Mouse (Mus musculus) MEL (cell line): ENCODE measurements around the gene Ift52. TPM values are rescaled to one million over a fixed set of nuclear protein-coding genes. Genes with fewer than 3 reads are reported as not detected.

Experiments
- DNase-seq: peaks from one replicate; pipeline ENCODE4 v3.0.0; 2011; ENCODE audit warnings: low read depth, low spot score
- H3K27ac ChIP-seq: 2 replicates; pipeline ENCODE4 v1.5.1; 2012; ENCODE audit warnings: low read depth, mild to moderate bottlenecking, control low read depth, low read length, moderate library complexity; ENCODE audit not compliant: control insufficient read depth
- H3K27me3 ChIP-seq, 2 experiments: fragments of 150-350 bp in 1 of 2; sonication (generic) in 1 of 2; 2 replicates each; pipeline ENCODE4 v1.6.1; 2012; ENCODE audit warnings: low read length in 2 of 2, mild to moderate bottlenecking in 2 of 2, improper control_type of control experiment in 1 of 2, moderate library complexity in 1 of 2; ENCODE audit not compliant: insufficient read depth in 2 of 2, control insufficient read depth in 1 of 2
- H3K36me3 ChIP-seq, 2 experiments: 2 replicates each; pipeline ENCODE4 v1.6.1; 2012 to 2014; ENCODE audit warnings: low read length in 2 of 2, improper control_type of control experiment in 1 of 2, inconsistent platforms in 1 of 2, mild to moderate bottlenecking in 1 of 2; ENCODE audit not compliant: insufficient read depth in 2 of 2, control insufficient read depth in 1 of 2
- H3K4me1 ChIP-seq, 2 experiments: fragments of 150-350 bp in 1 of 2; sonication (generic) in 1 of 2; 2 replicates each; pipeline ENCODE4 v1.6.1; 2012; ENCODE audit warnings: low read length in 2 of 2, improper control_type of control experiment in 1 of 2, mild to moderate bottlenecking in 1 of 2; ENCODE audit not compliant: insufficient read depth in 2 of 2, control insufficient read depth in 1 of 2
- H3K4me3 ChIP-seq, 2 experiments: fragments of 150-350 bp in 1 of 2; sonication (generic) in 1 of 2; 2 replicates each; pipeline ENCODE4 v1.5.1; 2012; ENCODE audit warnings: low read depth in 2 of 2, low read length in 2 of 2, mild to moderate bottlenecking in 2 of 2, moderate library complexity in 2 of 2, control low read depth in 1 of 2, improper control_type of control experiment in 1 of 2; ENCODE audit not compliant: control insufficient read depth in 1 of 2, insufficient read depth in 1 of 2
- H3K79me2 ChIP-seq: 2 replicates; pipeline ENCODE4 v1.6.1; 2012; ENCODE audit warnings: mild to moderate bottlenecking, low read length, moderate library complexity; ENCODE audit not compliant: control insufficient read depth, poor library complexity, insufficient read depth
- H3K9ac ChIP-seq: 2 replicates; pipeline ENCODE4 v1.6.1; 2012; ENCODE audit warnings: low read depth, mild to moderate bottlenecking, control low read depth, low read length, moderate library complexity; ENCODE audit not compliant: control insufficient read depth, poor library complexity, severe bottlenecking
- H3K9me3 ChIP-seq: fragments of 150-350 bp; sonication (generic); replicated peaks from 2 replicates; pipeline ENCODE4 v1.6.1; 2012; ENCODE audit warnings: mild to moderate bottlenecking, low read length, improper control_type of control experiment, moderate library complexity; ENCODE audit not compliant: insufficient read depth
- BHLHE40 ChIP-seq: IDR thresholded peaks from 2 replicates; pipeline ENCODE4 v1.6.1; 2012; ENCODE audit warnings: low read depth, mild to moderate bottlenecking, inconsistent platforms, low read length, improper control_type of control experiment, borderline replicate concordance
- CHD1 ChIP-seq: IDR thresholded peaks from 2 replicates; pipeline ENCODE4 v1.6.1; 2012; ENCODE audit warnings: low read depth, mild to moderate bottlenecking, inconsistent platforms, low read length, improper control_type of control experiment
- CHD2 ChIP-seq: IDR thresholded peaks from 2 replicates; pipeline ENCODE4 v1.6.1; 2011; ENCODE audit warnings: low read length, improper control_type of control experiment
- CTCF ChIP-seq, 3 experiments: IDR thresholded peaks in 2 of 3; conservative IDR thresholded peaks in 1 of 3; 2 replicates each; pipeline ENCODE4 v1.5.1; 2011 to 2012; ENCODE audit warnings: low read length in 3 of 3, low read depth in 2 of 3, mild to moderate bottlenecking in 2 of 3, improper control_type of control experiment in 1 of 3, inconsistent platforms in 1 of 3, mixed read lengths in 1 of 3, moderate library complexity in 1 of 3; ENCODE audit not compliant: control insufficient read depth in 1 of 3, insufficient read depth in 1 of 3, poor library complexity in 1 of 3, severe bottlenecking in 1 of 3
- E2F4 ChIP-seq: IDR thresholded peaks from 2 replicates; pipeline ENCODE4 v1.6.1; 2011; ENCODE audit warnings: low read depth, low read length, improper control_type of control experiment, borderline replicate concordance
- ELF1 ChIP-seq: IDR thresholded peaks from 2 replicates; pipeline ENCODE4 v1.6.1; 2014; ENCODE audit warnings: low read depth, mild to moderate bottlenecking, inconsistent platforms, low read length, improper control_type of control experiment, moderate library complexity
- EP300 ChIP-seq, 2 experiments: IDR thresholded peaks; 2 replicates each; pipeline ENCODE4 v1.6.1; 2011; ENCODE audit warnings: improper control_type of control experiment in 2 of 2, low read length in 2 of 2, low read depth in 1 of 2, mild to moderate bottlenecking in 1 of 2
- GABPA ChIP-seq: IDR thresholded peaks from 2 replicates; pipeline ENCODE4 v1.6.1; 2012; ENCODE audit warnings: low read depth, mild to moderate bottlenecking, inconsistent platforms, low read length, improper control_type of control experiment, moderate library complexity
- GATA1 ChIP-seq: IDR thresholded peaks from 2 replicates; pipeline ENCODE4 v1.6.1; 2011; ENCODE audit warnings: low read depth, low read length, improper control_type of control experiment
- JUND ChIP-seq: IDR thresholded peaks from 2 replicates; pipeline ENCODE4 v1.6.1; 2011; ENCODE audit warnings: low read depth, mild to moderate bottlenecking, improper control_type of control experiment, low read length
- KAT2A ChIP-seq: conservative IDR thresholded peaks from 2 replicates; pipeline ENCODE4 v1.6.1; 2012; ENCODE audit warnings: low read depth, low read length, improper control_type of control experiment, inconsistent platforms
- MAFK ChIP-seq: IDR thresholded peaks from 2 replicates; pipeline ENCODE4 v1.6.1; 2011; ENCODE audit warnings: low read depth, mild to moderate bottlenecking, low read length, improper control_type of control experiment, borderline replicate concordance
- MAX ChIP-seq: IDR thresholded peaks from 2 replicates; pipeline ENCODE4 v1.6.1; 2011; ENCODE audit warnings: low read length, improper control_type of control experiment
- MAZ ChIP-seq: IDR thresholded peaks from 2 replicates; pipeline ENCODE4 v1.6.1; 2012; ENCODE audit warnings: low read depth, mild to moderate bottlenecking, inconsistent platforms, low read length, improper control_type of control experiment
- MEF2A ChIP-seq: IDR thresholded peaks from 2 replicates; pipeline ENCODE4 v1.6.1; 2014; ENCODE audit warnings: low read depth, mild to moderate bottlenecking, inconsistent platforms, low read length, improper control_type of control experiment; ENCODE audit not compliant: poor library complexity, insufficient replicate concordance, severe bottlenecking; ENCODE audit errors: extremely low read depth
- MXI1 ChIP-seq: IDR thresholded peaks from 2 replicates; pipeline ENCODE4 v1.6.1; 2011; ENCODE audit warnings: mild to moderate bottlenecking, low read depth, low read length, improper control_type of control experiment
- MYB ChIP-seq: IDR thresholded peaks from 2 replicates; pipeline ENCODE4 v1.6.1; 2011; ENCODE audit warnings: mild to moderate bottlenecking, low read depth, low read length, improper control_type of control experiment
- MYC ChIP-seq: IDR thresholded peaks from 2 replicates; pipeline ENCODE4 v1.6.1; 2011; ENCODE audit warnings: low read depth, mild to moderate bottlenecking, low read length, improper control_type of control experiment, moderate library complexity
- NELFE ChIP-seq: IDR thresholded peaks from 2 replicates; pipeline ENCODE4 v1.6.1; 2011; ENCODE audit warnings: low read depth, low read length, improper control_type of control experiment
- POLR2A ChIP-seq, 2 experiments: IDR thresholded peaks; 2 replicates each; pipeline ENCODE4 v1.6.1; 2011 to 2012; ENCODE audit warnings: low read length in 2 of 2, mild to moderate bottlenecking in 2 of 2, control low read depth in 1 of 2, improper control_type of control experiment in 1 of 2, low read depth in 1 of 2, moderate library complexity in 1 of 2; ENCODE audit not compliant: control insufficient read depth in 1 of 2, insufficient read depth in 1 of 2, poor library complexity in 1 of 2
- POLR2AphosphoS2 ChIP-seq: IDR thresholded peaks from 2 replicates; pipeline ENCODE4 v1.6.1; 2011; ENCODE audit warnings: low read length, improper control_type of control experiment
- RAD21 ChIP-seq: IDR thresholded peaks from 2 replicates; pipeline ENCODE4 v1.6.1; 2011; ENCODE audit warnings: mild to moderate bottlenecking, low read depth, low read length, improper control_type of control experiment
- SIN3A ChIP-seq: IDR thresholded peaks from 2 replicates; pipeline ENCODE4 v1.6.1; 2012; ENCODE audit warnings: low read length, improper control_type of control experiment, inconsistent platforms
- TCF12 ChIP-seq: IDR thresholded peaks from 2 replicates; pipeline ENCODE4 v1.6.1; 2014; ENCODE audit warnings: low read depth, mild to moderate bottlenecking, inconsistent platforms, low read length, improper control_type of control experiment, moderate library complexity
- UBTF ChIP-seq: IDR thresholded peaks from 2 replicates; pipeline ENCODE4 v1.6.1; 2012; ENCODE audit warnings: low read depth, mild to moderate bottlenecking, inconsistent platforms, low read length, improper control_type of control experiment, moderate library complexity, borderline replicate concordance; ENCODE audit not compliant: insufficient read depth
- USF1 ChIP-seq: IDR thresholded peaks from 2 replicates; pipeline ENCODE4 v1.6.1; 2014; ENCODE audit warnings: low read depth, mild to moderate bottlenecking, inconsistent platforms, low read length, improper control_type of control experiment, moderate library complexity
- USF2 ChIP-seq, 2 experiments: IDR thresholded peaks; 2 replicates each; pipeline ENCODE4 v1.6.1; 2011 to 2012; ENCODE audit warnings: improper control_type of control experiment in 2 of 2, low read length in 2 of 2, borderline replicate concordance in 1 of 2, inconsistent platforms in 1 of 2, low read depth in 1 of 2, mild to moderate bottlenecking in 1 of 2; ENCODE audit not compliant: insufficient read depth in 1 of 2
- ZKSCAN1 ChIP-seq: IDR thresholded peaks from 2 replicates; pipeline ENCODE4 v1.6.1; 2012; ENCODE audit warnings: low read depth, mild to moderate bottlenecking, inconsistent platforms, low read length, improper control_type of control experiment, moderate library complexity
- ZMIZ1 ChIP-seq: IDR thresholded peaks from 2 replicates; pipeline ENCODE4 v1.6.1; 2012; ENCODE audit warnings: low read depth, mild to moderate bottlenecking, inconsistent platforms, low read length, improper control_type of control experiment, moderate library complexity
- ZNF384 ChIP-seq: IDR thresholded peaks from 2 replicates; pipeline ENCODE4 v1.6.1; 2012; ENCODE audit warnings: low read depth, mild to moderate bottlenecking, inconsistent platforms, low read length, improper control_type of control experiment
- polyA plus RNA-seq, 2 experiments: library from polyadenylated mRNA; stranded (reverse) in 1 of 2; unstranded in 1 of 2; fragments of >175 nt in 1 of 2; fragments of >200 nt in 1 of 2; gene quantifications; 2 replicates each; pipeline versions ENCODE4 v1.2.1 to v1.2.4; 2012; ENCODE audit warnings: low replicate concordance in 2 of 2, low read depth in 1 of 2; ENCODE audit not compliant: insufficient read length in 2 of 2, insufficient read depth in 1 of 2, missing spikeins in 1 of 2
- total RNA-seq: library from RNA; depleted of rRNA; stranded (reverse); fragments of 300-350 nt; gene quantifications from 2 replicates; pipeline ENCODE4 v1.2.3, GENCODE M21; 2012

Gene Ift52
- total and polyA plus RNA-seq, 3 experiments, result 10.9 to 32.7 TPM; not detected in 1

- Histone ChIP-seq H3K36me3 (no peaks in the 10 kb centered on the region), H3K4me1 (no peaks in the 10 kb centered on the region), H3K27me3 (peaks cover 3 to 5% of the 10 kb centered on the region in 2 experiments; a peak in 3 of 4 replicates), H3K27ac (no peak within 1 kb of the TSS), H3K9me3 (no peaks in the 10 kb centered on the region), H3K79me2 (no peaks in the 10 kb centered on the region), H3K4me3 (no peak within 1 kb of the TSS), H3K9ac (no peak within 1 kb of the TSS)
- TF ChIP-seq POLR2AphosphoS2 (no peak), MAFK (no peak), USF1 (no peak), NELFE (no peak), ELF1 (no peak), CTCF (IDR thresholded peaks at IDR 0.05 in 2 of 3, conservative IDR thresholded peaks at IDR 0.05 in 1 of 3; ENCODE audit: control insufficient read depth in 1 of 3, insufficient read depth in 1 of 3, low read depth in 2 of 3, low read length in 3 of 3, poor library complexity in 1 of 3, severe bottlenecking in 1 of 3) (no peak), ZKSCAN1 (no peak), USF2 (IDR thresholded peaks at IDR 0.05; ENCODE audit: borderline replicate concordance in 1 of 2, insufficient read depth in 1 of 2, low read depth in 1 of 2, low read length in 2 of 2) (no peak), MYC (no peak), MXI1 (no peak), SIN3A (no peak), CHD1 (no peak), ZNF384 (no peak), BHLHE40 (no peak), POLR2A (IDR thresholded peaks at IDR 0.05; ENCODE audit: control insufficient read depth in 1 of 2, insufficient read depth in 1 of 2, low read depth in 1 of 2, low read length in 2 of 2, poor library complexity in 1 of 2) (no peak), KAT2A (no peak), E2F4 (no peak)
- DNase-seq, result no peak
Observed at GRCm38 (mm10) chr2:162987218-162987617, 29.9 kb upstream of the Ift52 start, which contains the start of gene Sgk2. TSS of gene Sgk2 (plus strand) at chr2:162987330.

DNA sequence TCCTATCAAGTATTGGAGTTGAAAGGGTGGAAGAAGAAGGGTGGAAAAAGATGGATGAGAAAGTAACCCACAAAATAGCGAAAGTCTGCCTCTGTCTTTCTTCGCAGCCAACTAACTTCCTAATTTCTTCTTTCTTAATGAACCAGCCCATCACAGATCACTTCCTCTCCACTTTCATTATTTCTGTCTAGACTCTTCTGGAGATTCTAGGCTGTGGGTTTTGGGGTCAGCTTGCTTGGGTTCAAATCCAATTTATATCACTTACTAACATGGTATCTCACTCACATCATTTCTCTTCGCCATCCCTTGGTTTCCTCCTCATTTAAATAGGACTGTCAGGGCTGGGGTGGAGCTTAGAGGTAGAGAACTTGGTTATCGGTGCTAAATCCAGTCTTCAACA is 28.9 kb upstream of the Ift52 start:
- Histone ChIP-seq H3K9ac (no peak overlapping the region), H3K27me3 (peaks cover 3 to 5% of the 10 kb centered on the region in 2 experiments; a peak in 3 of 4 replicates), H3K79me2 (no peaks in the 10 kb centered on the region), H3K4me3 (no peak overlapping the region), H3K4me1 (no peaks in the 10 kb centered on the region), H3K36me3 (no peaks in the 10 kb centered on the region), H3K9me3 (no peaks in the 10 kb centered on the region), H3K27ac (no peak overlapping the region)
- no peak for TF ChIP-seq MYB
- no peak for TF ChIP-seq MAFK
- no peak for TF ChIP-seq GABPA
- TF ChIP-seq TCF12, result no peak
- TF ChIP-seq MAX, result no peak
- TF ChIP-seq MAZ, result no peak
- TF ChIP-seq ZMIZ1, result no peak
- no peak for TF ChIP-seq JUND
- TF ChIP-seq RAD21, result no peak
- no peak for TF ChIP-seq GATA1
- no peak for TF ChIP-seq SIN3A
- TF ChIP-seq POLR2A (IDR thresholded peaks at IDR 0.05; ENCODE audit: control insufficient read depth in 1 of 2, insufficient read depth in 1 of 2, low read depth in 1 of 2, low read length in 2 of 2, poor library complexity in 1 of 2), result no peak
- no peak for TF ChIP-seq MEF2A
- TF ChIP-seq USF2 (IDR thresholded peaks at IDR 0.05; ENCODE audit: borderline replicate concordance in 1 of 2, insufficient read depth in 1 of 2, low read depth in 1 of 2, low read length in 2 of 2), result no peak
- no peak for TF ChIP-seq UBTF
- no peak for TF ChIP-seq BHLHE40
- no peak for TF ChIP-seq EP300 (IDR thresholded peaks at IDR 0.05; ENCODE audit: low read depth in 1 of 2, low read length in 2 of 2)
- no peak for TF ChIP-seq CHD2
- TF ChIP-seq USF1, result no peak
- no peak for DNase-seq
